In the genomic region with DNA sequence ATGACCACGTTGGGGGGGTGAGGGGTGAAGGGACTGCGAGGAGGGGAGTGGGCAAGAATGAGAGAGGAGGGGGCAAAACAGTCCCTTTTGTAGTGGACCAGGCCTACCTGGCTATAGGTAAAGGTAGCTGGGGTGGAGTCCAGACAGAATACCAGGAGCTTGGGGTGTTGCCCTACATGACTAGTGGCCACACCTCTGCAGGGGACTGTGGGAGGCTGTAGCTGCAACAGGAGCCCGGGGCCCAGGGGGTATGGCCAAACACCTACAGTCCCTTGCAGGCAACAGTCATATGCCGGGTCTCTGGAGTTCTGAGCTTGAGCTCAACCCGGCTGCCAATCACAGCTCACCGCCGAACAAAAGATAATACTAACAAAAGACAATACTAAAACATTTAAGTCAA, we compare ENCODE assay signal across 17 mouse cellular contexts. TPM values are rescaled to one million over a fixed set of nuclear protein-coding genes. Genes with fewer than 3 reads are reported as not detected.
DNase-seq lines count a peak whose midpoint lies in the region; ATAC-seq and TF ChIP-seq lines count a peak whose summit lies in the region.
"Had no signal": no experiment of that assay in that cellular context is flagged by ENCODE, and none has a peak within 500 bp of the region (broad histone marks: within the 10 kb centered on the region; RNA-seq: fewer than 3 reads in every experiment).

No protein-coding gene starts in this region.

- no peak overlapping the region for H3K27ac ChIP-seq in hindbrain, embryonic 11.5 days (ENCODE audit: low read depth, low read length)
- no peak overlapping the region for H3K27ac ChIP-seq in hindbrain, embryonic 10.5 days
- H3K27ac ChIP-seq in liver, embryonic 11.5 days (ENCODE audit: low read depth, low read length): no peak overlapping the region
- H3K27ac ChIP-seq in liver, postnatal 0 days (ENCODE audit: low read depth): no peak overlapping the region
- no peak overlapping the region for H3K27ac ChIP-seq in neural tube, embryonic 13.5 days (replicated peaks)
- H3K27ac ChIP-seq: heart, embryonic 15.5 days; hindbrain, embryonic 15.5 days had no signal

- 76% methylated on average over 7 of the region's 7 CpGs for WGBS in hindbrain, embryonic 11.5 days
- WGBS in hindbrain, embryonic 10.5 days: 80% methylated on average over 7 of the region's 7 CpGs
- 72% methylated on average over 7 of the region's 7 CpGs for WGBS in liver, embryonic 11.5 days
- 71% methylated on average over 7 of the region's 7 CpGs for WGBS in liver, postnatal 0 days (ENCODE audit: insufficient replicate concordance)
- 76% methylated on average over 7 of the region's 7 CpGs for WGBS in neural tube, embryonic 13.5 days

- no peak for TF ChIP-seq CTCF in liver, postnatal 0 days (IDR thresholded peaks at IDR 0.05; ENCODE audit: low read depth)

- no peak for TF ChIP-seq EP300 in liver, postnatal 0 days (IDR thresholded peaks at IDR 0.05; ENCODE audit: low read depth)

- no peaks in the 10 kb centered on the region for H3K27me3 ChIP-seq in hindbrain, embryonic 11.5 days (ENCODE audit: control insufficient read depth, insufficient read depth, low read length)
- no peaks in the 10 kb centered on the region for H3K27me3 ChIP-seq in hindbrain, embryonic 10.5 days (ENCODE audit: insufficient read depth, poor library complexity, severe bottlenecking)
- H3K27me3 ChIP-seq in liver, embryonic 11.5 days (replicated peaks; ENCODE audit: control insufficient read depth, insufficient read depth, low read length): no peaks in the 10 kb centered on the region
- H3K27me3 ChIP-seq in liver, postnatal 0 days (ENCODE audit: insufficient read depth, low read length): no peaks in the 10 kb centered on the region
- H3K27me3 ChIP-seq in neural tube, embryonic 13.5 days: no peaks in the 10 kb centered on the region
- H3K27me3 ChIP-seq: heart, embryonic 15.5 days; hindbrain, embryonic 15.5 days; megakaryocyte, embryonic 14.5 days had no signal

- H3K9me3 ChIP-seq in hindbrain, embryonic 11.5 days (ENCODE audit: control insufficient read depth, low read length): no peaks in the 10 kb centered on the region
- H3K9me3 ChIP-seq in hindbrain, embryonic 10.5 days: no peaks in the 10 kb centered on the region
- no peaks in the 10 kb centered on the region for H3K9me3 ChIP-seq in liver, embryonic 11.5 days (ENCODE audit: control insufficient read depth, low read length)
- no peaks in the 10 kb centered on the region for H3K9me3 ChIP-seq in liver, postnatal 0 days (ENCODE audit: low read length)
- H3K9me3 ChIP-seq in neural tube, embryonic 13.5 days: no peaks in the 10 kb centered on the region
- H3K9me3 ChIP-seq: heart, embryonic 15.5 days; hindbrain, embryonic 15.5 days; megakaryocyte, embryonic 14.5 days had no signal

- no peak overlapping the region for H3K4me3 ChIP-seq in hindbrain, embryonic 11.5 days (ENCODE audit: low read depth, low read length)
- no peak overlapping the region for H3K4me3 ChIP-seq in hindbrain, embryonic 10.5 days
- no peak overlapping the region for H3K4me3 ChIP-seq in liver, embryonic 11.5 days (ENCODE audit: low read depth, low read length)
- no peak overlapping the region for H3K4me3 ChIP-seq in liver, postnatal 0 days (ENCODE audit: low read depth, low read length)
- H3K4me3 ChIP-seq in neural tube, embryonic 13.5 days: no peak overlapping the region
- H3K4me3 ChIP-seq: heart, embryonic 15.5 days; hindbrain, embryonic 15.5 days; megakaryocyte, embryonic 14.5 days; myocyte had no signal

- no peak overlapping the region for H3K4me2 ChIP-seq in hindbrain, embryonic 11.5 days (replicated peaks; ENCODE audit: low read depth, low read length)
- H3K4me2 ChIP-seq in liver, embryonic 11.5 days: no peak overlapping the region
- H3K4me2 ChIP-seq in liver, postnatal 0 days (ENCODE audit: low read depth, low read length): no peak overlapping the region
- no peak overlapping the region for H3K4me2 ChIP-seq in neural tube, embryonic 13.5 days
- H3K4me2 ChIP-seq: heart, embryonic 15.5 days; hindbrain, embryonic 15.5 days had no signal

- ATAC-seq in hindbrain, embryonic 11.5 days (ENCODE audit: low FRiP score): peak; percentile 45; the same call in 1 of the 2 replicates
- ATAC-seq in liver, embryonic 11.5 days (replicated peaks; ENCODE audit: low FRiP score): 0 out of 2 replicates have a peak, but pooled peaks have one; percentile 21
- no peak for ATAC-seq in liver, postnatal 0 days
- 0 out of 2 replicates have a peak, but pooled peaks have one; percentile 21 for ATAC-seq in neural tube, embryonic 13.5 days (ENCODE audit: low read depth)
- no peak for ATAC-seq in erythroblast, adult 5-6 weeks (replicated peaks; ENCODE audit: low FRiP score, poor library complexity, severe bottlenecking)
- ATAC-seq: forebrain, embryonic 16.5 days had no signal

- no peak overlapping the region for H3K9ac ChIP-seq in hindbrain, embryonic 11.5 days (ENCODE audit: low read depth, low read length)
- H3K9ac ChIP-seq in liver, embryonic 11.5 days (ENCODE audit: low read depth, low read length): no peak overlapping the region
- no peak overlapping the region for H3K9ac ChIP-seq in liver, postnatal 0 days (replicated peaks)
- H3K9ac ChIP-seq in neural tube, embryonic 13.5 days: no peak overlapping the region
- H3K9ac ChIP-seq: heart, embryonic 15.5 days; hindbrain, embryonic 15.5 days had no signal

- no peaks in the 10 kb centered on the region for H3K4me1 ChIP-seq in hindbrain, embryonic 11.5 days (replicated peaks; ENCODE audit: control insufficient read depth, insufficient read depth, low read length)
- H3K4me1 ChIP-seq in hindbrain, embryonic 10.5 days (replicated peaks): peaks cover 9% of the 10 kb centered on the region; the same call in 1 of the 2 replicates
- no peaks in the 10 kb centered on the region for H3K4me1 ChIP-seq in liver, embryonic 11.5 days (replicated peaks; ENCODE audit: control insufficient read depth, insufficient read depth, low read length)
- H3K4me1 ChIP-seq in liver, postnatal 0 days (ENCODE audit: insufficient read depth): no peaks in the 10 kb centered on the region
- H3K4me1 ChIP-seq in neural tube, embryonic 13.5 days (replicated peaks): peaks cover 15% of the 10 kb centered on the region; the same call in 1 of the 2 replicates
- H3K4me1 ChIP-seq: megakaryocyte, embryonic 14.5 days had no signal

- no peaks in the 10 kb centered on the region for H3K36me3 ChIP-seq in hindbrain, embryonic 11.5 days (ENCODE audit: control insufficient read depth, insufficient read depth, low read length)
- H3K36me3 ChIP-seq in hindbrain, embryonic 10.5 days: peaks cover 28% of the 10 kb centered on the region
- peaks cover 17% of the 10 kb centered on the region for H3K36me3 ChIP-seq in liver, embryonic 11.5 days (ENCODE audit: control insufficient read depth, insufficient read depth, low read length)
- peaks cover 17% of the 10 kb centered on the region for H3K36me3 ChIP-seq in liver, postnatal 0 days (replicated peaks; ENCODE audit: insufficient read depth, low read length)
- H3K36me3 ChIP-seq in neural tube, embryonic 13.5 days: peaks cover 25% of the 10 kb centered on the region

- DNase-seq in hindbrain, embryonic 11.5 days (ENCODE audit: low spot score): no peak
- DNase-seq in hindbrain, embryonic 10.5 days (ENCODE audit: low spot score): no peak
- DNase-seq in liver, embryonic 11.5 days (ENCODE audit: low spot score): no peak
- DNase-seq in liver, postnatal 0 days: no peak
- DNase-seq in neural tube, embryonic 10.5 days (ENCODE audit: extremely low spot score, low spot score): no peak
- DNase-seq: adrenal gland, postnatal 25 days; B cell, adult 2 months; cerebellum, adult 18-20 months; kidney, adult 9 months; lung, adult 18-20 months had no signal

RNA-seq across cellular contexts. Expression of a gene that starts 17.4 kb away (rescaled TPM):
- 91.6 and 108 TPM in 2 replicates for polyA plus RNA-seq in hindbrain, embryonic 11.5 days (2014; fragmentation: Nextera tagmentation; extraction: Ambion mirVana)
- 103 and 104 TPM in 2 replicates for polyA plus RNA-seq in hindbrain, embryonic 10.5 days (2016; fragmentation: Nextera tagmentation; extraction: Ambion mirVana)
- polyA plus RNA-seq in liver, embryonic 11.5 days (2014; fragmentation: Nextera tagmentation; extraction: Ambion mirVana): 9.9 and 11.0 TPM in 2 replicates
- polyA plus RNA-seq in liver, postnatal 0 days (2015; fragmentation: Nextera tagmentation; extraction: Ambion mirVana): 0.92 and 1.2 TPM in 2 replicates
- 81.2 and 94.0 TPM in 2 replicates for polyA plus RNA-seq in neural tube, embryonic 13.5 days (2015; fragmentation: Nextera tagmentation; extraction: Ambion mirVana)
- total RNA-seq in erythroblast, adult 5-6 weeks (2015; ENCODE audit: low replicate concordance): not detected in 2 replicates
- not detected in 2 replicates for total RNA-seq in erythroblast, adult 5-6 weeks (2017; ENCODE audit: low replicate concordance)

RNA-seq across cellular contexts. Expression of a gene that starts 59.0 kb away (rescaled TPM):
- polyA plus RNA-seq in hindbrain, embryonic 11.5 days (2014; fragmentation: Nextera tagmentation; extraction: Ambion mirVana): 149 and 154 TPM in 2 replicates
- 159 and 177 TPM in 2 replicates for polyA plus RNA-seq in hindbrain, embryonic 10.5 days (2016; fragmentation: Nextera tagmentation; extraction: Ambion mirVana)
- polyA plus RNA-seq in liver, embryonic 11.5 days (2014; fragmentation: Nextera tagmentation; extraction: Ambion mirVana): 111 TPM in 2 replicates
- polyA plus RNA-seq in liver, postnatal 0 days (2015; fragmentation: Nextera tagmentation; extraction: Ambion mirVana): 32.6 and 34.1 TPM in 2 replicates
- 154 and 157 TPM in 2 replicates for polyA plus RNA-seq in neural tube, embryonic 13.5 days (2015; fragmentation: Nextera tagmentation; extraction: Ambion mirVana)
- 35.1 and 36.7 TPM in 2 replicates for total RNA-seq in erythroblast, adult 5-6 weeks (2015; ENCODE audit: low replicate concordance)
- total RNA-seq in erythroblast, adult 5-6 weeks (2017; ENCODE audit: low replicate concordance): 57.7 and 79.4 TPM in 2 replicates

Comparison
In these comparisons a context has a peak if more than half of its experiments do, and no peak if none do; other contexts are left out.
1. ATAC-seq: peak in hindbrain, embryonic 11.5 days (single experiment), liver, embryonic 11.5 days (single experiment) and neural tube, embryonic 13.5 days (single experiment); none in liver, postnatal 0 days (single experiment) and erythroblast, adult 5-6 weeks (single experiment).